Mouse (Mus musculus) layer of hippocampus, adult 9-11 months (tissue): Measurements from ENCODE around the gene Thbd.

ENCODE experiments used
- DNase-seq: peaks from one replicate; pipeline ENCODE4 v3.0.0; 2022

Gene Thbd

GRCm38 (mm10) chr2:148379899-148380413, 28.0 kb downstream of the Thbd start:
- DNase-seq, result no peak

GRCm38 (mm10) chr2:148378817-148379342, 29.1 kb downstream of the Thbd start:
- no peak for DNase-seq

GRCm38 (mm10) chr2:148375326-148376150, 32.5 kb downstream of the Thbd start:
- no peak for DNase-seq

- DNase-seq, result no peak
These were observed 34.4 kb downstream of the Thbd start for GRCm38 (mm10) chr2:148373602-148374071.

- no peak for DNase-seq
These were observed 36.0 kb downstream of the Thbd start for GRCm38 (mm10) chr2:148371743-148372630.

- no peak for DNase-seq
These were observed 42.8 kb downstream of the Thbd start for GRCm38 (mm10) chr2:148365227-148365626.

- DNase-seq, result peak; percentile 82
These were observed 43.5 kb downstream of the Thbd start for GRCm38 (mm10) chr2:148364536-148364935.

GRCm38 (mm10) chr2:148357145-148357544, 50.8 kb downstream of the Thbd start:
- DNase-seq, result no peak
